8 mouse cellular contexts compared by ENCODE assay signal in genomic region chr2:151008517-151008932, GRCm38 (mm10). TPM values are rescaled to one million over a fixed set of nuclear protein-coding genes. Genes with fewer than 3 reads are reported as not detected.
A peak's percentile ranks its signal among the peaks of the same experiment; 100 is the strongest.
DNase-seq lines count a peak whose midpoint lies in the region; ATAC-seq and TF ChIP-seq lines count a peak whose summit lies in the region.

No protein-coding gene starts in this region.

- peak overlapping the region; percentile 85 for H3K4me2 ChIP-seq in heart, embryonic 12.5 days
- peak overlapping the region; percentile 77 for H3K4me2 ChIP-seq in limb, embryonic 11.5 days (ENCODE audit: low read depth, severe bottlenecking)
- H3K4me2 ChIP-seq in neural tube, embryonic 14.5 days (ENCODE audit: low read depth, low read length): peak overlapping the region; percentile 87

- DNase-seq in heart, postnatal 25 days (ENCODE audit: low spot score): no peak
- DNase-seq in ES-E14 (ENCODE audit: low read depth, low spot score): no peak
- DNase-seq in limb, embryonic 11.5 days (ENCODE audit: low spot score): no peak
- DNase-seq in left cerebral cortex, postnatal 25 days (ENCODE audit: low spot score in 2 of 2): no peak
- DNase-seq in urinary bladder, postnatal 14 days (ENCODE audit: low spot score): no peak

- peak overlapping the region; percentile 61 for H3K4me3 ChIP-seq in heart, embryonic 12.5 days
- H3K4me3 ChIP-seq in ES-E14 (ENCODE audit: insufficient read depth in 1 of 2, low read depth in 1 of 2, low read length in 2 of 2, poor library complexity in 1 of 2, severe bottlenecking in 1 of 2): peak overlapping the region; percentile 93 to 98
- H3K4me3 ChIP-seq in limb, embryonic 11.5 days (ENCODE audit: low read depth, low read length): peak overlapping the region; percentile 52
- H3K4me3 ChIP-seq in neural tube, embryonic 14.5 days (ENCODE audit: low read depth, low read length): peak overlapping the region; percentile 70

- 0 out of 2 replicates have a peak, but pooled peaks cover 5% of the 10 kb centered on the region for H3K27me3 ChIP-seq in heart, embryonic 12.5 days (replicated peaks)
- H3K27me3 ChIP-seq in limb, embryonic 11.5 days (ENCODE audit: control insufficient read depth, insufficient read depth, low read length): no peaks in the 10 kb centered on the region
- no peaks in the 10 kb centered on the region for H3K27me3 ChIP-seq in neural tube, embryonic 14.5 days (ENCODE audit: control insufficient read depth, insufficient read depth, low read length)

- in situ Hi-C loops in ES-E14 (cut with MboI; ENCODE audit: low sequenced_read_pairs in 2 of 2, unreplicated experiment in 2 of 2): no loop called here

- no peaks in the 10 kb centered on the region for H3K36me3 ChIP-seq in heart, embryonic 12.5 days
- no peaks in the 10 kb centered on the region for H3K36me3 ChIP-seq in ES-E14 (ENCODE audit: control insufficient read depth, insufficient read depth, low read length, poor library complexity, severe bottlenecking)
- no peaks in the 10 kb centered on the region for H3K36me3 ChIP-seq in limb, embryonic 11.5 days (ENCODE audit: control insufficient read depth, insufficient read depth, low read length)
- H3K36me3 ChIP-seq in neural tube, embryonic 14.5 days (ENCODE audit: control insufficient read depth, insufficient read depth, low read length): no peaks in the 10 kb centered on the region

- H3K9ac ChIP-seq in heart, embryonic 12.5 days: peak overlapping the region; percentile 73
- peak overlapping the region; percentile 94 for H3K9ac ChIP-seq in ES-E14 (ENCODE audit: insufficient read depth, low read depth, low read length, poor library complexity, severe bottlenecking)
- peak overlapping the region; percentile 79 for H3K9ac ChIP-seq in limb, embryonic 11.5 days (ENCODE audit: low read length)
- H3K9ac ChIP-seq in neural tube, embryonic 14.5 days (replicated peaks; ENCODE audit: low read depth, low read length): peak overlapping the region; percentile 91

- peaks cover 34% of the 10 kb centered on the region for H3K4me1 ChIP-seq in heart, embryonic 12.5 days (replicated peaks)
- H3K4me1 ChIP-seq in ES-E14 (ENCODE audit: control insufficient read depth in 2 of 2, insufficient read depth in 2 of 2, low read length in 2 of 2, poor library complexity in 1 of 2): peaks cover 0 to 4% of the 10 kb centered on the region in 2 experiments; a peak in 1 of 4 replicates
- no peaks in the 10 kb centered on the region for H3K4me1 ChIP-seq in limb, embryonic 11.5 days (ENCODE audit: control insufficient read depth, insufficient read depth, low read length)
- peaks cover 8% of the 10 kb centered on the region; the same call in 1 of the 2 replicates for H3K4me1 ChIP-seq in neural tube, embryonic 14.5 days (ENCODE audit: control insufficient read depth, insufficient read depth, low read length)

- intact Hi-C loops in heart, postnatal 25 days (cut with DNase I): loop anchor here (10.0 kb wide), 1 partner anchor 394 kb away; no protein-coding TSS in a partner anchor
- intact Hi-C loops in left cerebral cortex, postnatal 25 days (cut with DNase I): loop anchor here (10.0 kb wide), 1 partner anchor 204 kb away; no protein-coding TSS in a partner anchor

- H3K27ac ChIP-seq in heart, embryonic 12.5 days (ENCODE audit: poor library complexity, severe bottlenecking): no peak overlapping the region
- no peak overlapping the region for H3K27ac ChIP-seq in ES-E14 (ENCODE audit: insufficient read depth, low read depth, low read length, poor library complexity, severe bottlenecking)
- no peak overlapping the region for H3K27ac ChIP-seq in limb, embryonic 11.5 days (replicated peaks; ENCODE audit: low read depth, low read length)
- no peak overlapping the region for H3K27ac ChIP-seq in neural tube, embryonic 14.5 days (ENCODE audit: low read depth, low read length)

- ATAC-seq in heart, embryonic 12.5 days (ENCODE audit: insufficient number of reproducible peaks, low FRiP score): peak; percentile 24; the same call in 1 of the 2 replicates
- peak; percentile 41 for ATAC-seq in erythroblast, adult 5-6 weeks (replicated peaks; ENCODE audit: low FRiP score, poor library complexity, severe bottlenecking)
- ATAC-seq in limb, embryonic 11.5 days (ENCODE audit: insufficient number of reproducible peaks, low FRiP score, low TSS enrichment, low read depth): no peak; the same call in 1 of the 2 replicates
- ATAC-seq in neural tube, embryonic 14.5 days (ENCODE audit: low read depth): peak; percentile 41

- no peaks in the 10 kb centered on the region for H3K9me3 ChIP-seq in heart, embryonic 12.5 days (replicated peaks)
- H3K9me3 ChIP-seq in ES-E14 (ENCODE audit: control insufficient read depth, insufficient read depth, low read depth, low read length): no peaks in the 10 kb centered on the region
- no peaks in the 10 kb centered on the region for H3K9me3 ChIP-seq in limb, embryonic 11.5 days (ENCODE audit: control insufficient read depth, low read length)
- no peaks in the 10 kb centered on the region for H3K9me3 ChIP-seq in neural tube, embryonic 14.5 days (ENCODE audit: control insufficient read depth, low read length)

- under 1% methylated on average over 21 of the region's 21 CpGs for WGBS in heart, embryonic 12.5 days
- WGBS in limb, embryonic 11.5 days: under 1% methylated on average over 21 of the region's 21 CpGs
- 0% methylated on average over 21 of the region's 21 CpGs for WGBS in neural tube, embryonic 14.5 days

TF ChIP-seq in ES-E14, 5 proteins besides CTCF, POLR2A, EP300 and RAD21:
- no peak for TF ChIP-seq HCFC1 (IDR thresholded peaks at IDR 0.05; ENCODE audit: borderline replicate concordance, insufficient read depth, low read length)
- TF ChIP-seq ZNF384 (IDR thresholded peaks at IDR 0.05; ENCODE audit: low read depth, low read length): no peak
- TF ChIP-seq CHD2 (IDR thresholded peaks at IDR 0.05; ENCODE audit: low read depth, low read length): no peak
- TF ChIP-seq ZC3H11A (IDR thresholded peaks at IDR 0.05; ENCODE audit: borderline replicate concordance, low read depth, low read length): no peak
- TF ChIP-seq MAFK (IDR thresholded peaks at IDR 0.05; ENCODE audit: insufficient read depth, low read depth, low read length): no peak

RNA-seq across cellular contexts. Expression of gene Ninl, which starts 30.7 kb away (rescaled TPM):
- polyA plus RNA-seq in heart, embryonic 12.5 days (2016; fragmentation: Nextera tagmentation; extraction: Ambion mirVana): 6.7 and 8.4 TPM in 2 replicates
- 1 to 10 TPM in 1 of 2 experiments, under 1 TPM in 1; 0.98 to 1.3 TPM for total RNA-seq in heart, postnatal 25 days (2021)
- total RNA-seq in ES-E14 (2012; rRNA removed): 22.4 and 26.7 TPM in 2 replicates
- total RNA-seq in erythroblast, adult 5-6 weeks (2015; ENCODE audit: low replicate concordance): 16.9 and 21.9 TPM in 2 replicates
- total RNA-seq in erythroblast, adult 5-6 weeks (2017; ENCODE audit: low replicate concordance): 71.1 and 103 TPM in 2 replicates
- polyA plus RNA-seq in limb, embryonic 11.5 days (2014; fragmentation: Nextera tagmentation; extraction: Ambion mirVana): 11.5 and 13.6 TPM in 2 replicates
- polyA plus RNA-seq in neural tube, embryonic 14.5 days (2014; fragmentation: Nextera tagmentation; extraction: Ambion mirVana): 4.7 and 5.0 TPM in 2 replicates
- total RNA-seq in left cerebral cortex, postnatal 25 days (2021): 1 to 10 TPM; 5.2 to 5.9 TPM

RNA-seq across cellular contexts. Expression of gene Nanp, which starts 30.7 kb away (rescaled TPM):
- polyA plus RNA-seq in heart, embryonic 12.5 days (2016; fragmentation: Nextera tagmentation; extraction: Ambion mirVana): 23.5 and 23.7 TPM in 2 replicates
- 1 to 10 TPM; 1.9 to 2.1 TPM for total RNA-seq in heart, postnatal 25 days (2021)
- total RNA-seq in ES-E14 (2012; rRNA removed): 8.9 and 11.8 TPM in 2 replicates
- total RNA-seq in erythroblast, adult 5-6 weeks (2015; ENCODE audit: low replicate concordance): 22.1 and 31.6 TPM in 2 replicates
- total RNA-seq in erythroblast, adult 5-6 weeks (2017; ENCODE audit: low replicate concordance): 16.5 and 43.2 TPM in 2 replicates
- 50.1 and 53.5 TPM in 2 replicates for polyA plus RNA-seq in limb, embryonic 11.5 days (2014; fragmentation: Nextera tagmentation; extraction: Ambion mirVana)
- 31.7 and 35.5 TPM in 2 replicates for polyA plus RNA-seq in neural tube, embryonic 14.5 days (2014; fragmentation: Nextera tagmentation; extraction: Ambion mirVana)
- 10 to 100 TPM; 25.1 to 31.1 TPM for total RNA-seq in left cerebral cortex, postnatal 25 days (2021)
